Mouse (Mus musculus) kidney, embryonic 16.5 days (tissue): ENCODE results near the gene Foxn3. TPM values are rescaled to one million over a fixed set of nuclear protein-coding genes. Genes with fewer than 3 reads are reported as not detected.

Experiments
- ATAC-seq: fragments of 200-750 bp; cut with Nextera tagmentation; 2 replicates; pipeline ENCODE4 v1.8.0; 2017; ENCODE audit warnings: moderate TSS enrichment; ENCODE audit not compliant: low FRiP score, low TSS enrichment
- H3K27ac ChIP-seq: fragments of 300-500 bp; sonication (generic); 2 replicates; pipeline ENCODE4 v1.5.1; 2014; ENCODE audit warnings: low read length
- H3K27me3 ChIP-seq: fragments of 300-500 bp; sonication (generic); 2 replicates; pipeline ENCODE4 v1.6.1; 2014; ENCODE audit warnings: low read length, control low read depth, mixed read lengths; ENCODE audit not compliant: insufficient read depth
- H3K36me3 ChIP-seq: fragments of 300-500 bp; sonication (generic); 2 replicates; pipeline ENCODE4 v1.6.1; 2014; ENCODE audit warnings: low read length, control low read depth, mixed read lengths; ENCODE audit not compliant: insufficient read depth
- H3K4me1 ChIP-seq: fragments of 300-500 bp; sonication (generic); 2 replicates; pipeline ENCODE4 v1.6.1; 2014; ENCODE audit warnings: low read length, control low read depth, mixed read lengths; ENCODE audit not compliant: insufficient read depth
- H3K4me2 ChIP-seq: fragments of 300-500 bp; sonication (generic); replicated peaks from 2 replicates; pipeline ENCODE4 v1.6.1; 2014; ENCODE audit warnings: low read depth, low read length
- H3K4me3 ChIP-seq: fragments of 300-500 bp; sonication (generic); 2 replicates; pipeline ENCODE4 v1.5.1; 2014; ENCODE audit warnings: mild to moderate bottlenecking, low read length
- H3K9ac ChIP-seq: fragments of 300-500 bp; sonication (generic); replicated peaks from 2 replicates; pipeline ENCODE4 v1.6.1; 2014; ENCODE audit warnings: low read length
- H3K9me3 ChIP-seq: fragments of 300-500 bp; sonication (generic); 2 replicates; pipeline ENCODE4 v1.6.1; 2016; ENCODE audit warnings: low read length, control low read depth
- WGBS: fragments of 180-500 bp; shearing (Covaris S2); extraction: QIAGEN DNeasy Blood & Tissue Kit; methylation state at CpG from one replicate; pipeline ENCODE4 v1.1.7; 2014; 5-methylcytosine and 5-hydroxymethylcytosine counted together
- polyA plus RNA-seq: library from polyadenylated mRNA; unstranded; fragments of >200 nt; fragmentation: Nextera tagmentation; extraction: Ambion mirVana; gene quantifications from 2 replicates; pipeline ENCODE4 v1.2.1, GENCODE M21; 2015

Foxn3 gene
- polyA plus RNA-seq, 1 experiment from 2014 or later, result 54.0 TPM

DNA sequence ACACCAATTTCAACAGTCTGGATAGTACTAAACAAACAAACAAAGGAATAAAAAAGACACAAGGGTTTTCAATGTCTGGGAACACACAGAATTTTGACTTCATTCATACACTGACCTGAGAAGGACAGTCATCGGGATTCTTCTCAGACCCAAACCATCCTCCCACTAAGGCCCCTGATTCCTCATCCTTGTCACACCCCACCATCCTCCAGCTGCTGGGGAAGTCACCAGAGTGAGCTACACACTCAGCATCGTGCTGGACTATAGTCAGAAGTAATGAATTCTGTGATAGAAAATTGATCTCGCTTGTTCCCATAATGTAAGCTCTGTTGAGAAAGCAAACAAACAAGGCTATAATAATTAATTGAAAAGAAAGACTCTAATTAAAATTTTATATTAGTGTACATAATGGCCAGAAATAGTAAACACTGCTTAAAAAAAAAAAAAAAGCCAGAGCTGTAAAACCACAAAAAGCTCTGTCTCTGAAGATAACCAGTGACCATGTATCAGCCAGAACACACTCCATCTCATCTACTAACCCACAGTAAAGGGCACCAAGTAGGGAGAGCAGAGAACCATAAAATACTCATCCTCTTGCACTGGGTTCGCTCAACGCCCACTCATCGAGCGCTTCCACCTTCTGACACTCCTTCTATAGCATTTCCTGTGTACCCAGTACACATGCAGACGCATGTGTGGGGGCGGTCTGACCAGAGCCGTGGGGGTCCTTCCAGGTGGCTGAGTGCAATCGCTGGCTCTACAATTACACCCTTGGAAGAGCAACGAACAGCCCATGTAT lies 241.6 kb downstream of the Foxn3 start:
- Histone ChIP-seq H3K9ac (no peak overlapping the region), H3K9me3 (peaks cover under 1% of the 10 kb centered on the region; the same call in 1 of the 2 replicates), H3K27me3 (no peaks in the 10 kb centered on the region), H3K4me3 (no peak overlapping the region), H3K4me2 (no peak overlapping the region), H3K27ac (no peak overlapping the region), H3K4me1 (peaks cover 27% of the 10 kb centered on the region), H3K36me3 (0 out of 2 replicates have a peak, but pooled peaks cover 3% of the 10 kb centered on the region)
- no peak for ATAC-seq
- WGBS, result 49% methylated on average over 12 of the region's 12 CpGs

GRCm38 (mm10) chr12:99320966-99321496 lies 242.4 kb downstream of the Foxn3 start:
- Histone ChIP-seq H3K27ac (no peak overlapping the region), H3K4me2 (no peak overlapping the region), H3K36me3 (0 out of 2 replicates have a peak, but pooled peaks cover 5% of the 10 kb centered on the region), H3K9me3 (peaks cover 7% of the 10 kb centered on the region; the same call in 1 of the 2 replicates), H3K27me3 (no peaks in the 10 kb centered on the region), H3K9ac (no peak overlapping the region), H3K4me3 (no peak overlapping the region), H3K4me1 (peaks cover 20% of the 10 kb centered on the region)
- WGBS, result 93% methylated on average over 3 of the region's 3 CpGs
- no peak for ATAC-seq

- no peak overlapping the region for H3K4me2 ChIP-seq
- H3K4me1 ChIP-seq, result peaks cover 18% of the 10 kb centered on the region
- 70% methylated on average over 2 of the region's 2 CpGs for WGBS
- H3K27me3 ChIP-seq, result no peaks in the 10 kb centered on the region
- H3K27ac ChIP-seq, result peak overlapping the region; percentile 46; the same call in 1 of the 2 replicates
- H3K9me3 ChIP-seq, result peaks cover 7% of the 10 kb centered on the region; the same call in 1 of the 2 replicates
- no peak overlapping the region for H3K4me3 ChIP-seq
- peak; percentile 49 for ATAC-seq
- no peak overlapping the region for H3K9ac ChIP-seq
- 0 out of 2 replicates have a peak, but pooled peaks cover 5% of the 10 kb centered on the region for H3K36me3 ChIP-seq
Measured at GRCm38 (mm10) chr12:99319896-99320295, 243.5 kb downstream of the Foxn3 start.

DNA sequence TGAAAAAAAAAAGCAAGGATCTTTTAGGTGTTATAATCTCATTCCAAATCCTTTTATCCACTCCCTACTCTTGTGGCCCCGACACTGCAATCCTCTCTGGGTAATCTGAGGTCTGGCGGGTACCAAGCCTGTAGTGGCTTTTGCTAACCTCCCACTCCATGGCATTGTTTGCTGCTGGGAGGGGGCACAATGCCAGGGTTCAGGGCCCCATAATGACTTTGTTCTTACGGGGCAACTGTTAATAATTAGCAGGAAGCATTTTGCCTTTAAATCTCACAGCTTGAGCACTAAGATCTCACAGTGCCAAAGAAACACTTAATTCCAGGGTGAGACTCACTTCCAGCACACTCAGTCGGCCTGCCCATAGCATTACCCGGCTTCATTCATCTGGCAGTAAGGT lies 244.2 kb downstream of the Foxn3 start:
- Histone ChIP-seq H3K9me3 (peaks cover 7% of the 10 kb centered on the region; the same call in 1 of the 2 replicates), H3K27ac (no peak overlapping the region), H3K9ac (no peak overlapping the region), H3K36me3 (0 out of 2 replicates have a peak, but pooled peaks cover 5% of the 10 kb centered on the region), H3K4me1 (peaks cover 18% of the 10 kb centered on the region), H3K27me3 (no peaks in the 10 kb centered on the region), H3K4me2 (no peak overlapping the region), H3K4me3 (no peak overlapping the region)
- ATAC-seq, result no peak
- WGBS, result 40% methylated on average over 5 of the region's 5 CpGs

GRCm38 (mm10) chr12:99315931-99316330 lies 247.5 kb downstream of the Foxn3 start:
- Histone ChIP-seq H3K36me3 (0 out of 2 replicates have a peak, but pooled peaks cover 5% of the 10 kb centered on the region), H3K4me1 (peaks cover 13% of the 10 kb centered on the region), H3K4me3 (no peak overlapping the region), H3K27me3 (no peaks in the 10 kb centered on the region), H3K4me2 (no peak overlapping the region), H3K9me3 (peaks cover 7% of the 10 kb centered on the region; the same call in 1 of the 2 replicates), H3K9ac (no peak overlapping the region), H3K27ac (no peak overlapping the region)
- ATAC-seq, result no peak
- WGBS, result 88% methylated on average over 6 of the region's 6 CpGs

DNA sequence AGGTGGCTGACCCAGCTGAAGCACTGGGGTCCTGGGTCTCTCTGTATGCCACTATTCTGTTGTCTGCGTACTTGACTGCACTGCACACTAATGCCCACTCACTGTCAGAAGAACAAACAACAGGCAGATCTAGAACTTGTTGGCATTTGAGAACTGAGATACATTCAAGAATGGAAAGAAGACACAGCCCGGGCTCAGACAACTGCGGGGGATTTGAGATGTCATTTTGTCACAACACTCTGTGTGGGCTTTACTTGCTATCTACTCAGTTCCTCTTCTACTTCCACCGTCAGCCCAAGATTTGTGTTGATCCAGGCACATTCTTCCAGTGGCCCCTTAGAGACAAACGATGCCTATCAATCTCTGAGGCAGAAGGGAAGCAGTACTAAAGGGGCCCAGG lies 248.6 kb downstream of the Foxn3 start:
- Histone ChIP-seq H3K4me2 (no peak overlapping the region), H3K27ac (no peak overlapping the region), H3K4me1 (peaks cover 7% of the 10 kb centered on the region), H3K9ac (no peak overlapping the region), H3K27me3 (no peaks in the 10 kb centered on the region), H3K9me3 (peaks cover 7% of the 10 kb centered on the region; the same call in 1 of the 2 replicates), H3K4me3 (no peak overlapping the region), H3K36me3 (0 out of 2 replicates have a peak, but pooled peaks cover 5% of the 10 kb centered on the region)
- 66% methylated on average over 5 of the region's 5 CpGs for WGBS
- no peak for ATAC-seq

- Histone ChIP-seq H3K4me3 (no peak overlapping the region), H3K4me2 (no peak overlapping the region), H3K36me3 (no peaks in the 10 kb centered on the region), H3K27ac (no peak overlapping the region), H3K9ac (no peak overlapping the region), H3K9me3 (peaks cover under 1% of the 10 kb centered on the region; the same call in 1 of the 2 replicates), H3K4me1 (peaks cover 6% of the 10 kb centered on the region), H3K27me3 (no peaks in the 10 kb centered on the region)
- WGBS, result 55% methylated on average over 3 of the region's 3 CpGs
- no peak for ATAC-seq
Measured at GRCm38 (mm10) chr12:99311303-99311702, 252.1 kb downstream of the Foxn3 start.

DNA sequence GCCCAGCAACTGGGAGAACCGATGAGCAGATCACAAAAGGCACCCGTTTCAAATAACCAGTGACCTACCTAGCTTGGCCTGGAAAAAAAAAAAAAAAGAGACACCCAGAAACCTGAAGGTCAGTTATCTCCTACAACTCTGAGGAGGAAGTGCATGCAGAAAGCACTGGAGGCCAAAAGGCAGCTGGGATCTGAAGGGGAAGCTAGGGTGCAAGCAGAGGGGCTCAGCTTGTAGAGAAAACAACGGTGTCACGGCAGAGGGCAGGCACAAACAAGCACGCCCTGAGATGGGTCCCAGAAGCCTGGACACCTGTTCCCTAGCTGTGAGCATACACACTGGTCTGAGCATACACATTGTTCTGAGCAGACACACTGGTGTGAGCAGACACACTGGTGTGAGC lies 253.4 kb downstream of the Foxn3 start:
- no peak overlapping the region for H3K27ac ChIP-seq
- 60% methylated on average over 5 of the region's 5 CpGs for WGBS
- no peak overlapping the region for H3K9ac ChIP-seq
- ATAC-seq, result no peak
- H3K4me1 ChIP-seq, result peaks cover 18% of the 10 kb centered on the region
- H3K9me3 ChIP-seq, result no peaks in the 10 kb centered on the region
- H3K4me2 ChIP-seq, result no peak overlapping the region
- no peak overlapping the region for H3K4me3 ChIP-seq
- no peaks in the 10 kb centered on the region for H3K27me3 ChIP-seq
- H3K36me3 ChIP-seq, result no peaks in the 10 kb centered on the region

DNA sequence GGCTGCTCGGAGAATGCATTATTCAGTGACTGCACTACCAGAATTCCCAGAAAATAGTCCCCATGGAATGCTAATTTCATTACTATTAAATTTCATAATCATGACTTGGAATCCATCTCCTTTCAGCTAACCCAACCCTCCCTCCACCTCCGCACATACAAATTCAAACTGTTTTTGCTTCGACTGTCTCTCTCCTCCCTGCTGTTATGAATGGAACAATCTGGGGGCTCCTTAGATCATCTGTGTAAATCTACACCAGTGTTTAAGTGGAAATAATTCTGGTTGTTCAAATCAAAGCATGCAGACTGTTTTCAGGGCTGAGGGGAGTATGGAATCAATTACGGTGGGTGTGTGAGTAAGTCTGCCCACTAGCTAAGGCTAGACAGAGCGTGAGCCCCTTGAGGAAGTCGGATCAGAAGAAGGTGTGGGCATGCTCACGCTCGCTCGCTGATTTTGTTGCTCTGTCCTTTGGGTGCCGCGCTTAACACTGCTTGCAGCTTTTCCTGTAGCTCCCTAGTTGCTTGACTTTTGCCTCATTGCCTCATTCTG lies 254.8 kb downstream of the Foxn3 start:
- WGBS, result 64% methylated on average over 11 of the region's 11 CpGs
- peaks cover 21% of the 10 kb centered on the region for H3K4me1 ChIP-seq
- no peaks in the 10 kb centered on the region for H3K9me3 ChIP-seq
- H3K27me3 ChIP-seq, result no peaks in the 10 kb centered on the region
- H3K4me3 ChIP-seq, result no peak overlapping the region
- H3K36me3 ChIP-seq, result no peaks in the 10 kb centered on the region
- H3K4me2 ChIP-seq, result no peak overlapping the region
- no peak for ATAC-seq
- no peak overlapping the region for H3K9ac ChIP-seq
- no peak overlapping the region for H3K27ac ChIP-seq
